In the genomic region with DNA sequence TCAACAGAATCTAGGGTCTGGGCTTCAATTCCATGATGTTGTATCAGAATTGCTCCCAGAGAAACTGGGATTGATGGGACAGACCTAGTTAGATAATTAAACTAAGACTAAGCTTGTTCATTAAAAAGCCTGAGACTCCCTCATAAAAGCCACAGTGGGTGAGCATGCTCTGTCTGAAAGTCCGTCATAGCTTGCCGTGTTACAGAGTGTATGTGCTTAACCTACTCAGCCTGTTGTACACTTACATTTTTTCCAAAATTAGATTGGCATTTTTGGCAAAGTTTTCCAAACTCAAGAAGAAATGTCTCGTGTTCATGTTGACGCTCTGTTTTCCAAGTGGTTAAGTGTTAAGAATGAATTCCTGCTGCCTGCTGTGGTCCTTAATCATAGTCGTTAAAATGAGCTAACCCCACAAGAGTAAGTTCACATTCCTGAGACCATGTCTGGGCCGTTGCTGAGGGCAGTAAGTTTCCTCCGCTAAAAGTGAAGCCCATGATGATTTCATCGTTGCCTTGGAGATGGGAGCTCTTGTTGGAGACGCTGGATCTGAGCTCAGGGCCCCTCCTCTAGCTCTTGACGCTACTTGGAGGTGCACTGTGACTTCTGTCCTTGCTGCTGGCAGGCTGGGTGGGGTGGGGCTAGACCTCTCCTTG, we compare ENCODE assay signal across 9 mouse cellular contexts.
DNase-seq lines count a peak whose midpoint lies in the region; ATAC-seq lines count a peak whose summit lies in the region.
"Had no signal": no experiment of that assay in that cellular context is flagged by ENCODE, and none has a peak within 500 bp of the region (broad histone marks: within the 10 kb centered on the region; RNA-seq: fewer than 3 reads in every experiment).

No protein-coding gene starts in this region.

- intact Hi-C loops in heart, postnatal 25 days (cut with DNase I), result no loop called here
- intact Hi-C loops in heart, postnatal 10 days (cut with DNase I), result no loop called here

- no peaks in the 10 kb centered on the region for H3K9me3 ChIP-seq in heart, embryonic 10.5 days

- DNase-seq in heart, embryonic 10.5 days (ENCODE audit: low spot score), result no peak
- no peak for DNase-seq in heart, postnatal 25 days (ENCODE audit: low spot score)
- DNase-seq in heart, postnatal 10 days, result peak; percentile 61 to 67
- DNase-seq in lung, postnatal 10 days, result peak; percentile 76
- no peak for DNase-seq in adrenal gland, adult 8-10 months
- DNase-seq in cerebellum, postnatal 36 days, result no peak
- DNase-seq: layer of hippocampus, adult 9-11 months had no signal

- WGBS in heart, embryonic 10.5 days, result 44% methylated on average over 10 of the region's 10 CpGs

- peaks cover 31% of the 10 kb centered on the region for H3K4me1 ChIP-seq in heart, embryonic 10.5 days
- peaks cover 29% of the 10 kb centered on the region for H3K4me1 ChIP-seq in brown adipose tissue, adult 24 weeks (ENCODE audit: control insufficient read depth, insufficient read depth, insufficient read length, low read length)

- no peak overlapping the region for H3K4me3 ChIP-seq in heart, embryonic 10.5 days
- no peak overlapping the region for H3K4me3 ChIP-seq in brown adipose tissue, adult 24 weeks (ENCODE audit: insufficient read depth, low read depth, low read length)

- no peaks in the 10 kb centered on the region for H3K27me3 ChIP-seq in heart, embryonic 10.5 days (ENCODE audit: insufficient read depth, poor library complexity, severe bottlenecking)

- 0 out of 2 replicates have a peak overlapping the region, but pooled peaks have one; percentile 32 for H3K27ac ChIP-seq in heart, embryonic 10.5 days
- H3K27ac ChIP-seq in brown adipose tissue, adult 24 weeks (replicated peaks; ENCODE audit: low read depth, low read length), result peak overlapping the region; percentile 75

- H3K36me3 ChIP-seq in heart, embryonic 10.5 days, result peaks cover 64% of the 10 kb centered on the region

- no peak for ATAC-seq in erythroblast, adult 5-6 weeks (replicated peaks; ENCODE audit: low FRiP score, poor library complexity, severe bottlenecking)

Comparison
In these comparisons a context has a peak if more than half of its experiments do, and no peak if none do; other contexts are left out.
1. DNase-seq: peak in heart, postnatal 10 days (2 of 2) and lung, postnatal 10 days (single experiment); none in heart, embryonic 10.5 days (single experiment), heart, postnatal 25 days (single experiment), adrenal gland, adult 8-10 months (single experiment) and cerebellum, postnatal 36 days (0 of 2).